Mouse (Mus musculus) midbrain, postnatal 0 days (tissue): ENCODE results near the gene Dnajc3. TPM values are rescaled to one million over a fixed set of nuclear protein-coding genes. Genes with fewer than 3 reads are reported as not detected.
"Not testable (repeated sequence)": the region's sequence is repeated elsewhere in the genome, so short reads cannot be mapped to it uniquely, and the experiment has no call there.

ENCODE experiments used
- ATAC-seq: fragments of 200-750 bp; cut with Nextera tagmentation; 2 replicates; pipeline ENCODE4 v1.8.0; 2017; ENCODE audit warnings: moderate number of reproducible peaks, mild to moderate bottlenecking, moderate TSS enrichment, moderate library complexity; ENCODE audit not compliant: low FRiP score
- DNase-seq: peaks from one replicate; pipeline ENCODE4 v3.0.0-alpha.2; 2015; ENCODE audit warnings: low spot score
- H3K27ac ChIP-seq: fragments of 300-500 bp; sonication (generic); 2 replicates; pipeline ENCODE4 v1.5.1; 2014; ENCODE audit warnings: low read depth, mild to moderate bottlenecking, low read length, mixed read lengths
- H3K27me3 ChIP-seq: fragments of 300-500 bp; sonication (generic); 2 replicates; pipeline ENCODE4 v1.6.1; 2014; ENCODE audit warnings: low read length, control low read depth, mixed read lengths; ENCODE audit not compliant: insufficient read depth
- H3K36me3 ChIP-seq: fragments of 300-500 bp; sonication (generic); 2 replicates; pipeline ENCODE4 v1.6.1; 2014; ENCODE audit warnings: low read length, control low read depth, mixed read lengths; ENCODE audit not compliant: insufficient read depth
- H3K4me1 ChIP-seq: fragments of 300-500 bp; sonication (generic); 2 replicates; pipeline ENCODE4 v1.6.1; 2014; ENCODE audit warnings: mild to moderate bottlenecking, control low read depth, antibody characterized with exemption, low read length, mixed read lengths; ENCODE audit not compliant: insufficient read depth
- H3K4me2 ChIP-seq: fragments of 300-500 bp; sonication (generic); 2 replicates; pipeline ENCODE4 v1.6.1; 2014; ENCODE audit warnings: low read depth, mild to moderate bottlenecking, low read length, mixed read lengths; ENCODE audit not compliant: poor library complexity, severe bottlenecking
- H3K4me3 ChIP-seq: fragments of 300-500 bp; sonication (generic); 2 replicates; pipeline ENCODE4 v1.5.1; 2014; ENCODE audit warnings: low read depth, mild to moderate bottlenecking, low read length, moderate library complexity
- H3K9ac ChIP-seq: fragments of 300-500 bp; sonication (generic); replicated peaks from 2 replicates; pipeline ENCODE4 v1.6.1; 2014; ENCODE audit warnings: mild to moderate bottlenecking, low read length, moderate library complexity, mixed read lengths; ENCODE audit not compliant: poor library complexity, severe bottlenecking
- H3K9me3 ChIP-seq: fragments of 300-500 bp; sonication (generic); 2 replicates; pipeline ENCODE4 v1.6.1; 2016; ENCODE audit warnings: low read length, control low read depth
- CTCF ChIP-seq: IDR thresholded peaks from 2 replicates; pipeline ENCODE4 v1.5.1; 2016; ENCODE audit warnings: antibody characterized with exemption, mild to moderate bottlenecking
- WGBS: fragments of 180-500 bp; shearing (Covaris S2); extraction: QIAGEN DNeasy Blood & Tissue Kit; methylation state at CpG from one replicate; pipeline ENCODE4 v1.1.7; 2014; 5-methylcytosine and 5-hydroxymethylcytosine counted together
- polyA plus RNA-seq: library from polyadenylated mRNA; unstranded; fragments of >200 nt; fragmentation: Nextera tagmentation; extraction: Ambion mirVana; gene quantifications from 2 replicates; pipeline ENCODE4 v1.2.1, GENCODE M21; 2015
- total RNA-seq: library from RNA; depleted of rRNA; stranded (reverse); fragments of >200 nt; gene quantifications from 2 replicates; pipeline ENCODE4 v1.2.3, GENCODE M21; 2014

Dnajc3 gene
- total and polyA plus RNA-seq, 2 experiments from 2014 or later: 19.9 to 22.0 TPM

- H3K36me3 ChIP-seq: peaks cover 35% of the 10 kb centered on the region
- WGBS: 69% methylated on average over 8 of the region's 8 CpGs
- H3K9ac ChIP-seq: no peak overlapping the region
- no peak overlapping the region for H3K4me3 ChIP-seq
- no peak overlapping the region for H3K4me2 ChIP-seq
- DNase-seq (no peak), ATAC-seq (no peak)
- no peak for TF ChIP-seq CTCF
- no peaks in the 10 kb centered on the region for H3K27me3 ChIP-seq
- no peaks in the 10 kb centered on the region for H3K9me3 ChIP-seq
- no peaks in the 10 kb centered on the region for H3K4me1 ChIP-seq
- no peak overlapping the region for H3K27ac ChIP-seq
Measured at GRCm38 (mm10) chr14:118977136-118977816, 39.5 kb downstream of the Dnajc3 start.

GRCm38 (mm10) chr14:118979571-118980325 is 42.0 kb downstream of the Dnajc3 start:
- Histone ChIP-seq H3K4me2 (no peak overlapping the region), H3K27me3 (no peaks in the 10 kb centered on the region), H3K36me3 (peaks cover 27% of the 10 kb centered on the region), H3K9me3 (no peaks in the 10 kb centered on the region), H3K27ac (no peak overlapping the region), H3K4me1 (no peaks in the 10 kb centered on the region), H3K4me3 (no peak overlapping the region), H3K9ac (no peak overlapping the region)
- no peak for ATAC-seq
- no peak for TF ChIP-seq CTCF
- WGBS: 70% methylated on average over 7 of the region's 7 CpGs
- DNase-seq: no peak

- Histone ChIP-seq H3K36me3 (peaks cover 29% of the 10 kb centered on the region), H3K27me3 (no peaks in the 10 kb centered on the region), H3K9me3 (no peaks in the 10 kb centered on the region), H3K4me3 (no peak overlapping the region), H3K9ac (no peak overlapping the region), H3K4me2 (no peak overlapping the region), H3K27ac (no peak overlapping the region), H3K4me1 (no peaks in the 10 kb centered on the region)
- TF ChIP-seq CTCF: no peak
- 68% methylated on average over 5 of the region's 5 CpGs for WGBS
- DNase-seq (no peak), ATAC-seq (no peak)
Measured at GRCm38 (mm10) chr14:118980358-118980757, 42.6 kb downstream of the Dnajc3 start.

DNA sequence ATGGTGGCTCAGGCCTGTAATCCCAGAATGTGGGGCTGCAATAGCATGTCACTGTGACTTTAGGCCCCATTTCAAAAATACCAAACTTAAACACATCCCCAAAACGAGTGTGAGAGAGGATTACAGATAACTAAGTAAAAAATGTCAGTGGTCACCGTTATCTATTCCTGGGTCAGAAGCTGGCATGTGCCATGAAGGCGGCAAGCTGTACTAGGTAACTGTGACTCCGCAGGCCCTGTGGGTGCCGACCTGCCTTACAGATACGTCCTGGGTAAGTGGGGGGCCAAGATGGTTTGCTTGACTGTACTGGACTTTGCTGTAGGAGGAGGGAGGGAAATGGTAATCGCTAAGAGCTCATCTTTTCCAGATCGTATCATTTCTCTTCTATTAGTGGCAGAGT is 43.1 kb downstream of the Dnajc3 start:
- no peak for ATAC-seq
- WGBS: 86% methylated on average over 8 of the region's 8 CpGs
- TF ChIP-seq CTCF: no peak

DNA sequence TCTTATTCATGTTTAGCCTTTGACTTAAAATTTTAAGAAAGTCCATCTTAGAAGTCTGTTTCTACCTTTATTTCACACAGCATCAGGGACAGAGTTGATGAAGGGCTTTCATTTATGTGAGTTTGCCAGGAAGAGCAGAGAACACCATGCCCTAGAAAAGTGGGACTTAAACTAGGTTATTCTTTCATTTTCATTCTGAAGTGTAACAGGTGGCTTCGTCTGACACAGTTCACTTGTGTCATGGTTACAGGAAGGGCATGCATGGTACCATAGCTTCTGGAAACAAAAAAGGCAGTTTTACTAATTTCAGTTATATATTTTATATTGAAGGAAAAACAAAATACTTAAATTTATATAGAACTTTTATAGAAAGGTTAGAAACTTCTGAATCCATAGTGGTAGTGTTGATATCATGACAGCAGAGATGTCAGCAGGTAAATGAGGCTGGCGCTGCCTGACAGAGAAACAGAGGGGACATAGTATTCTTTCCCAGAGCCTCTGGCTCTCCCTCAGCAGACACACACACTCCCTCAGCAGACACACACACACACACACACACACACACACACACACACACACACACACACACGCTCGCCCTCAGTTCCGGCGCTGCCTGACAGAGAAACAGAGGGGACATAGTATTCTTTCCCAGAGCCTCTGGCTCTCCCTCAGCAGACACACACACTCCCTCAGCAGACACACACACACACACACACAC is 44.1 kb downstream of the Dnajc3 start:
- DNase-seq, H3K9me3 ChIP-seq, H3K4me2 ChIP-seq, H3K4me3 ChIP-seq, H3K27me3 ChIP-seq, H3K9ac ChIP-seq, H3K27ac ChIP-seq, H3K4me1 ChIP-seq: not testable (repeated sequence)
- 67% methylated on average over 4 of the region's 6 CpGs for WGBS
- H3K36me3 ChIP-seq: peaks cover 30% of the 10 kb centered on the region
- ATAC-seq: peak; percentile 62; the same call in 1 of the 2 replicates

More for the DNA sequence above, 43.1 kb downstream of the Dnajc3 start:
- Histone ChIP-seq H3K9ac (no peak overlapping the region), H3K27me3 (no peaks in the 10 kb centered on the region), H3K4me1 (no peaks in the 10 kb centered on the region), H3K36me3 (peaks cover 30% of the 10 kb centered on the region), H3K4me2 (no peak overlapping the region), H3K4me3 (no peak overlapping the region), H3K27ac (no peak overlapping the region), H3K9me3 (no peaks in the 10 kb centered on the region)
- DNase-seq: no peak

- H3K9me3 ChIP-seq, H3K27me3 ChIP-seq, H3K4me2 ChIP-seq, H3K9ac ChIP-seq, ATAC-seq, DNase-seq, H3K4me1 ChIP-seq, H3K4me3 ChIP-seq: not testable (repeated sequence)
- peaks cover 25% of the 10 kb centered on the region for H3K36me3 ChIP-seq
- WGBS: 52% methylated on average over 11 of the region's 11 CpGs
- peak overlapping the region; percentile 55; the same call in 1 of the 2 replicates for H3K27ac ChIP-seq
Measured at GRCm38 (mm10) chr14:118982429-118983045, 44.8 kb downstream of the Dnajc3 start.
